Mouse (Mus musculus) WW6 (cell line): Measurements from ENCODE around the gene Zfp870.
A peak's percentile ranks its signal among the peaks of the same experiment; 100 is the strongest.
"Not testable (repeated sequence)": the region's sequence is repeated elsewhere in the genome, so short reads cannot be mapped to it uniquely, and the experiment has no call there.

Experiments used
- DNase-seq: peaks from one replicate; pipeline ENCODE4 v3.0.0-alpha.2; 2013; ENCODE audit warnings: low read depth, low spot score

Zfp870 gene

GRCm38 (mm10) chr17:32871483-32871882 is 20.0 kb downstream of the Zfp870 start:
- no peak for DNase-seq

- not testable (repeated sequence) for DNase-seq
These were observed 24.2 kb downstream of the Zfp870 start for GRCm38 (mm10) chr17:32867266-32867665.

GRCm38 (mm10) chr17:32856713-32857112 is 34.7 kb downstream of the Zfp870 start:
- DNase-seq: not testable (repeated sequence)

GRCm38 (mm10) chr17:32851581-32851980 is 39.9 kb downstream of the Zfp870 start:
- DNase-seq: no peak

- DNase-seq: no peak
These were observed 50.1 kb downstream of the Zfp870 start for GRCm38 (mm10) chr17:32841388-32841787.

GRCm38 (mm10) chr17:32839083-32839802 is 52.2 kb downstream of the Zfp870 start:
- no peak for DNase-seq

GRCm38 (mm10) chr17:32830418-32830782 is 61.0 kb downstream of the Zfp870 start:
- DNase-seq: no peak

- peak; percentile 56 for DNase-seq
These were observed 61.7 kb downstream of the Zfp870 start, which contains the start of gene Zfp799 for GRCm38 (mm10) chr17:32829540-32830417. TSS of gene Zfp799 (minus strand) at chr17:32830261.
